Comparison of ENCODE assay signal across 9 mouse cellular contexts in the genomic region with DNA sequence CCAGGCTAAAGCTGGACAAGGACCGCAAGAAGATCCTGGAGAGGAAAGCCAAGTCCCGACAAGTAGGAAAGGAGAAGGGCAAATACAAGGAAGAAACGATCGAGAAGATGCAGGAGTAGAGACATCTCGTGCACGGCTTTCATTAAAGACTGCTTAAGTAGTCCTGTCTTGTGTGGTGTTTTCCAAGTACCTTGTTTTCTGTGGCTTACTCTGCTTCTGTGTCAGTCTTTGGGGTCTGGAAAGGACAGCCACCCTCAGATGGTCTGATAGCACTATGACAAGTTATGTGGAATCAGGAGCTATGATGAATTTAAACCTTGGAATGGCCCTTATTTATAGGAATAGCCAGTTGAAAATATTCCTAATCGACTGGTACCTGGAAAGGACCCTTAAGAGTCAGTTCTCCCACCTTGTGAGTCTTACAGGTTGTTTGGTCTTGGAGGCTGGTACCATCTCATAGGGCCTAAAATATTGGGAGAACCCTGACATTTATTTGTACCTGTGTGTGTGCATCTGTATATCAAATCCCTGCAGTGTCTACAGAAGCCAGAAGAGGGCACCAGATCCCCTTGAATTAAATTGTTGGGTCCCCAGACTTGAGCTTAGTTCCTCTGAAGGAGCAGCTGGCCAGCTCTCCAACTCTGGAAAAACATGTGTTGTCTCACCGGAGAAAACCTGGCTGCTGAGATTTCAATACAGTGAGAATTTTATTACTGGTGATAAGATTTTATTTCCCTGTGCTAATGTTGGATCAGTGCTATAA. TPM values are rescaled to one million over a fixed set of nuclear protein-coding genes. Genes with fewer than 3 reads are reported as not detected.
DNase-seq lines count a peak whose midpoint lies in the region; ATAC-seq lines count a peak whose summit lies in the region.
"Had no signal": no experiment of that assay in that cellular context is flagged by ENCODE, and none has a peak within 500 bp of the region (broad histone marks: within the 10 kb centered on the region; RNA-seq: fewer than 3 reads in every experiment).

No protein-coding gene starts in this region.

- 89% methylated on average over 8 of the region's 8 CpGs for WGBS in hindbrain, embryonic 10.5 days
- WGBS in hindbrain, embryonic 12.5 days = 88% methylated on average over 8 of the region's 8 CpGs

- DNase-seq in hindbrain, embryonic 10.5 days (ENCODE audit: low spot score) = peak; percentile 74
- peak; percentile 90 for DNase-seq in ZHBTc4 (ENCODE audit: low read depth, low spot score)
- peak; percentile 91 for DNase-seq in embryo, embryonic 10.5 days (ENCODE audit: low spot score)
- peak; percentile 88 for DNase-seq in heart, postnatal 4 days
- peak; percentile 76 to 79 for DNase-seq in left cerebral cortex, adult 18-20 months (ENCODE audit: low spot score in 2 of 2)
- peak; percentile 85 for DNase-seq in naive thymus-derived CD4-positive, alpha-beta T cell, adult 2 months (ENCODE audit: low read depth)
- DNase-seq in thymus, adult 18-20 months = peak; percentile 16 to 42

- no peak for ATAC-seq in hindbrain, embryonic 12.5 days (ENCODE audit: low FRiP score)

- H3K27me3 ChIP-seq in hindbrain, embryonic 10.5 days (ENCODE audit: insufficient read depth, poor library complexity, severe bottlenecking) = peaks cover 4% of the 10 kb centered on the region; the same call in 1 of the 2 replicates
- peaks cover 3% of the 10 kb centered on the region; the same call in 1 of the 2 replicates for H3K27me3 ChIP-seq in hindbrain, embryonic 12.5 days
- H3K27me3 ChIP-seq: neural tube, embryonic 12.5 days had no signal

- H3K4me3 ChIP-seq in hindbrain, embryonic 10.5 days = no peak overlapping the region
- H3K4me3 ChIP-seq in hindbrain, embryonic 12.5 days = no peak overlapping the region
- H3K4me3 ChIP-seq: neural tube, embryonic 12.5 days had no signal

- no peak overlapping the region for H3K9ac ChIP-seq in hindbrain, embryonic 12.5 days
- H3K9ac ChIP-seq: neural tube, embryonic 12.5 days had no signal

- peaks cover 15% of the 10 kb centered on the region for H3K4me1 ChIP-seq in hindbrain, embryonic 10.5 days (replicated peaks)
- peaks cover 9% of the 10 kb centered on the region for H3K4me1 ChIP-seq in hindbrain, embryonic 12.5 days

- H3K4me2 ChIP-seq in hindbrain, embryonic 12.5 days (replicated peaks) = no peak overlapping the region
- H3K4me2 ChIP-seq: neural tube, embryonic 12.5 days had no signal

- H3K27ac ChIP-seq in hindbrain, embryonic 10.5 days = no peak overlapping the region
- H3K27ac ChIP-seq in hindbrain, embryonic 12.5 days = no peak overlapping the region
- H3K27ac ChIP-seq: neural tube, embryonic 12.5 days had no signal

- peaks cover 59% of the 10 kb centered on the region for H3K36me3 ChIP-seq in hindbrain, embryonic 10.5 days
- H3K36me3 ChIP-seq in hindbrain, embryonic 12.5 days = peaks cover 42% of the 10 kb centered on the region

- no peaks in the 10 kb centered on the region for H3K9me3 ChIP-seq in hindbrain, embryonic 10.5 days
- H3K9me3 ChIP-seq in hindbrain, embryonic 12.5 days (replicated peaks) = no peaks in the 10 kb centered on the region
- H3K9me3 ChIP-seq: neural tube, embryonic 12.5 days had no signal

RNA-seq across cellular contexts. Expression of a gene that starts 3.2 kb away (rescaled TPM):
- 904 and 972 TPM in 2 replicates for polyA plus RNA-seq in hindbrain, embryonic 10.5 days (2016; fragmentation: Nextera tagmentation; extraction: Ambion mirVana)
- 624 and 749 TPM in 2 replicates for polyA plus RNA-seq in hindbrain, embryonic 12.5 days (2016; fragmentation: Nextera tagmentation; extraction: Ambion mirVana)
- total RNA-seq in heart, postnatal 4 days (2021) = 100 to 1,000 TPM; 896 to 908 TPM
- 100 to 1,000 TPM; 894 to 903 TPM for total RNA-seq in left cerebral cortex, adult 18-20 months (2021)

RNA-seq across cellular contexts. Expression of a gene that starts 16.2 kb away (rescaled TPM):
- polyA plus RNA-seq in hindbrain, embryonic 10.5 days (2016; fragmentation: Nextera tagmentation; extraction: Ambion mirVana) = 0.07 TPM in 1 of 2 replicates, not detected in the other
- 0.07 TPM in 1 of 2 replicates, not detected in the other for polyA plus RNA-seq in hindbrain, embryonic 12.5 days (2016; fragmentation: Nextera tagmentation; extraction: Ambion mirVana)
- total RNA-seq in heart, postnatal 4 days (2021) = under 1 TPM; 0.21 to 0.32 TPM
- not detected for total RNA-seq in left cerebral cortex, adult 18-20 months (2021)

RNA-seq across cellular contexts. Expression of a gene that starts 22.3 kb away (rescaled TPM):
- polyA plus RNA-seq in hindbrain, embryonic 10.5 days (2016; fragmentation: Nextera tagmentation; extraction: Ambion mirVana) = not detected in 2 replicates
- 0.36 TPM in 1 of 2 replicates, not detected in the other for polyA plus RNA-seq in hindbrain, embryonic 12.5 days (2016; fragmentation: Nextera tagmentation; extraction: Ambion mirVana)
- not detected for total RNA-seq in heart, postnatal 4 days (2021)
- not detected for total RNA-seq in left cerebral cortex, adult 18-20 months (2021)
- polyA plus RNA-seq: neural tube, embryonic 12.5 days had no signal

RNA-seq across cellular contexts. Expression of a gene that starts 32.9 kb away (rescaled TPM):
- 56.3 and 57.7 TPM in 2 replicates for polyA plus RNA-seq in hindbrain, embryonic 10.5 days (2016; fragmentation: Nextera tagmentation; extraction: Ambion mirVana)
- polyA plus RNA-seq in hindbrain, embryonic 12.5 days (2016; fragmentation: Nextera tagmentation; extraction: Ambion mirVana) = 76.2 and 77.1 TPM in 2 replicates
- 10 to 100 TPM; 57.9 to 66.3 TPM for total RNA-seq in heart, postnatal 4 days (2021)
- 100 to 1,000 TPM; 110 to 127 TPM for total RNA-seq in left cerebral cortex, adult 18-20 months (2021)

RNA-seq across cellular contexts. Expression of a gene that starts 52.7 kb away (rescaled TPM):
- 7.9 and 8.6 TPM in 2 replicates for polyA plus RNA-seq in hindbrain, embryonic 10.5 days (2016; fragmentation: Nextera tagmentation; extraction: Ambion mirVana)
- polyA plus RNA-seq in hindbrain, embryonic 12.5 days (2016; fragmentation: Nextera tagmentation; extraction: Ambion mirVana) = 8.5 TPM in 2 replicates
- 10 to 100 TPM; 32.1 to 36.8 TPM for total RNA-seq in heart, postnatal 4 days (2021)
- 10 to 100 TPM; 20.4 to 24.0 TPM for total RNA-seq in left cerebral cortex, adult 18-20 months (2021)

Comparison
In these comparisons a context has a peak if more than half of its experiments do, and no peak if none do; other contexts are left out.
1. DNase-seq: peak in every context shown above with its lines; median percentile 91 in embryo, embryonic 10.5 days; 90 in ZHBTc4; 88 in heart, postnatal 4 days; 85 in naive thymus-derived CD4-positive, alpha-beta T cell, adult 2 months; 78 in left cerebral cortex, adult 18-20 months; 74 in hindbrain, embryonic 10.5 days; 29 in thymus, adult 18-20 months.